Mouse (Mus musculus) T-helper 2 cell (primary cell): ENCODE measurements at regions not wholly inside any gene's neighbourhood (a gene's known extent, or its start where the extent isn't known, plus 50 kb on each side); places are given as distances from the start of the nearest gene placed in this dataset.

Experiments
- in situ Hi-C: fragments of 300-600 bp; cut with MboI, MseI; formaldehyde crosslinking; loops from one replicate; pipeline ENCODE4 v1.15.1; 2025; ENCODE audit warnings: high pct_unique_total_duplicates

- in situ Hi-C loops: loop anchor here (25.0 kb wide), 1 partner anchor 393 kb away; no protein-coding TSS in a partner anchor
Measured at GRCm38 (mm10) chr4:27130108-27130507, 783.4 kb upstream of the Manea start.

- in situ Hi-C loops: no loop called here
Measured at GRCm38 (mm10) chr4:27117978-27118377, 771.3 kb upstream of the Manea start.

- in situ Hi-C loops: no loop called here
Measured at GRCm38 (mm10) chr4:27117075-27117827, 770.6 kb upstream of the Manea start.

GRCm38 (mm10) chr4:27105436-27105835, 758.7 kb upstream of the Manea start:
- in situ Hi-C loops: no loop called here

GRCm38 (mm10) chr4:27096245-27096644, 749.6 kb upstream of the Manea start:
- in situ Hi-C loops: no loop called here

GRCm38 (mm10) chr4:27049971-27050370, 703.3 kb upstream of the Manea start:
- in situ Hi-C loops: no loop called here

- in situ Hi-C loops: no loop called here
Measured at GRCm38 (mm10) chr4:27049226-27049625, 702.5 kb upstream of the Manea start.
